Mouse (Mus musculus) forebrain, embryonic 16.5 days (tissue): ENCODE data around the gene Foxg1. TPM values are rescaled to one million over a fixed set of nuclear protein-coding genes. Genes with fewer than 3 reads are reported as not detected.

Source experiments
- ATAC-seq: fragments of 200-750 bp; cut with Nextera tagmentation; 2 replicates; pipeline ENCODE4 v1.8.0; 2017; ENCODE audit warnings: mild to moderate bottlenecking, moderate library complexity
- H3K27ac ChIP-seq: fragments of 300-500 bp; sonication (generic); 2 replicates; pipeline ENCODE4 v1.5.1; 2014; ENCODE audit warnings: low read length, control low read depth
- H3K27me3 ChIP-seq: fragments of 300-500 bp; sonication (generic); replicated peaks from 2 replicates; pipeline ENCODE4 v1.6.1; 2014; ENCODE audit warnings: low read length; ENCODE audit not compliant: control insufficient read depth, insufficient read depth
- H3K36me3 ChIP-seq: fragments of 300-500 bp; sonication (generic); 2 replicates; pipeline ENCODE4 v1.6.1; 2014; ENCODE audit not compliant: control insufficient read depth, insufficient read depth
- H3K4me1 ChIP-seq: fragments of 300-500 bp; sonication (generic); replicated peaks from 2 replicates; pipeline ENCODE4 v1.6.1; 2014; ENCODE audit warnings: low read length; ENCODE audit not compliant: control insufficient read depth, insufficient read depth
- H3K4me2 ChIP-seq: fragments of 300-500 bp; sonication (generic); 2 replicates; pipeline ENCODE4 v1.6.1; 2014; ENCODE audit warnings: mild to moderate bottlenecking, low read length, control low read depth
- H3K4me3 ChIP-seq: fragments of 300-500 bp; sonication (generic); replicated peaks from 2 replicates; pipeline ENCODE4 v1.5.1; 2014; ENCODE audit warnings: mild to moderate bottlenecking, low read length, control low read depth
- H3K9ac ChIP-seq: fragments of 300-500 bp; sonication (generic); replicated peaks from 2 replicates; pipeline ENCODE4 v1.6.1; 2014; ENCODE audit warnings: low read depth, low read length, control low read depth
- H3K9me3 ChIP-seq: fragments of 300-500 bp; sonication (generic); 2 replicates; pipeline ENCODE4 v1.6.1; 2016; ENCODE audit warnings: low read length; ENCODE audit not compliant: control insufficient read depth
- WGBS: fragments of 180-500 bp; shearing (Covaris S2); extraction: QIAGEN DNeasy Blood & Tissue Kit; methylation state at CpG from one replicate; pipeline ENCODE4 v1.1.7; 2014; 5-methylcytosine and 5-hydroxymethylcytosine counted together
- polyA plus RNA-seq: library from polyadenylated mRNA; unstranded; fragments of >200 nt; fragmentation: Nextera tagmentation; extraction: Ambion mirVana; gene quantifications from 2 replicates; pipeline ENCODE4 v1.2.1, GENCODE M21; 2015

The Foxg1 gene
- polyA plus RNA-seq, 1 experiment from 2014 or later, result 92.9 TPM

GRCm38 (mm10) chr12:49398163-49398540 lies 15.7 kb downstream of the Foxg1 start:
- Histone ChIP-seq H3K27me3 (no peaks in the 10 kb centered on the region), H3K9ac (0 out of 2 replicates have a peak overlapping the region, but pooled peaks have one; percentile 35), H3K36me3 (no peaks in the 10 kb centered on the region), H3K4me1 (peaks cover 28% of the 10 kb centered on the region), H3K4me2 (peak overlapping the region; percentile 54), H3K4me3 (no peak overlapping the region), H3K27ac (peak overlapping the region; percentile 94), H3K9me3 (no peaks in the 10 kb centered on the region)
- ATAC-seq, result no peak

- Histone ChIP-seq H3K4me3 (peak overlapping the region; percentile 18), H3K9ac (peak overlapping the region; percentile 59), H3K4me1 (peaks cover 29% of the 10 kb centered on the region), H3K9me3 (no peaks in the 10 kb centered on the region), H3K36me3 (no peaks in the 10 kb centered on the region), H3K27me3 (no peaks in the 10 kb centered on the region), H3K27ac (peak overlapping the region; percentile 88), H3K4me2 (peak overlapping the region; percentile 47)
- WGBS, result 4% methylated on average over 3 of the region's 3 CpGs
- no peak for ATAC-seq
Measured at GRCm38 (mm10) chr12:49398636-49399035, 16.2 kb downstream of the Foxg1 start.

GRCm38 (mm10) chr12:49399611-49400010 lies 17.2 kb downstream of the Foxg1 start:
- Histone ChIP-seq H3K27me3 (no peaks in the 10 kb centered on the region), H3K36me3 (no peaks in the 10 kb centered on the region), H3K9ac (peak overlapping the region; percentile 96), H3K4me2 (peak overlapping the region; percentile 93), H3K4me1 (peaks cover 29% of the 10 kb centered on the region), H3K9me3 (no peaks in the 10 kb centered on the region), H3K4me3 (peak overlapping the region; percentile 59), H3K27ac (peak overlapping the region; percentile 100)
- no peak for ATAC-seq
- WGBS, result 0% methylated on average over 1 of the region's 1 CpGs

- ATAC-seq, result peak; percentile 16
- WGBS, result 1% methylated on average over 9 of the region's 9 CpGs
- peak overlapping the region; percentile 93 for H3K4me2 ChIP-seq
- H3K9me3 ChIP-seq, result no peaks in the 10 kb centered on the region
- peak overlapping the region; percentile 96 for H3K9ac ChIP-seq
- peak overlapping the region; percentile 100 for H3K27ac ChIP-seq
- H3K4me3 ChIP-seq, result peak overlapping the region; percentile 59
- H3K4me1 ChIP-seq, result peaks cover 29% of the 10 kb centered on the region
- H3K36me3 ChIP-seq, result no peaks in the 10 kb centered on the region
- no peaks in the 10 kb centered on the region for H3K27me3 ChIP-seq
Measured at GRCm38 (mm10) chr12:49400036-49400852, 17.8 kb downstream of the Foxg1 start.

- peak; percentile 92; the same call in 1 of the 2 replicates for ATAC-seq
- Histone ChIP-seq H3K9me3 (no peaks in the 10 kb centered on the region), H3K9ac (peak overlapping the region; percentile 96)
Measured at GRCm38 (mm10) chr12:49400853-49401118, 18.3 kb downstream of the Foxg1 start.

GRCm38 (mm10) chr12:49401119-49401795 lies 18.8 kb downstream of the Foxg1 start:
- no peaks in the 10 kb centered on the region for H3K36me3 ChIP-seq
- peak overlapping the region; percentile 96 for H3K9ac ChIP-seq
- H3K4me2 ChIP-seq, result peak overlapping the region; percentile 93
- ATAC-seq, result peak; percentile 29
- under 1% methylated on average over 65 of the region's 68 CpGs for WGBS
- H3K4me3 ChIP-seq, result peak overlapping the region; percentile 59
- no peaks in the 10 kb centered on the region for H3K27me3 ChIP-seq
- H3K4me1 ChIP-seq, result peaks cover 29% of the 10 kb centered on the region
- no peaks in the 10 kb centered on the region for H3K9me3 ChIP-seq
- H3K27ac ChIP-seq, result peak overlapping the region; percentile 100

More at GRCm38 (mm10) chr12:49400853-49401118, 18.3 kb downstream of the Foxg1 start:
- H3K4me1 ChIP-seq, result peaks cover 29% of the 10 kb centered on the region
- H3K36me3 ChIP-seq, result no peaks in the 10 kb centered on the region
- WGBS, result 2% methylated on average over 8 of the region's 8 CpGs
- peak overlapping the region; percentile 100 for H3K27ac ChIP-seq
- peak overlapping the region; percentile 59 for H3K4me3 ChIP-seq
- H3K4me2 ChIP-seq, result peak overlapping the region; percentile 93
- H3K27me3 ChIP-seq, result no peaks in the 10 kb centered on the region

- Histone ChIP-seq H3K9ac (peak overlapping the region; percentile 96), H3K36me3 (no peaks in the 10 kb centered on the region), H3K9me3 (no peaks in the 10 kb centered on the region), H3K4me3 (peak overlapping the region; percentile 59), H3K4me2 (peak overlapping the region; percentile 93), H3K27me3 (no peaks in the 10 kb centered on the region), H3K27ac (peak overlapping the region; percentile 100), H3K4me1 (peaks cover 29% of the 10 kb centered on the region)
- ATAC-seq, result no peak
- WGBS, result 1% methylated on average over 5 of the region's 5 CpGs
Measured at GRCm38 (mm10) chr12:49401796-49402130, 19.3 kb downstream of the Foxg1 start.

- Histone ChIP-seq H3K4me3 (no peak overlapping the region), H3K27ac (peak overlapping the region; percentile 41; the same call in 1 of the 2 replicates), H3K36me3 (peaks cover 6% of the 10 kb centered on the region), H3K4me1 (peaks cover 6% of the 10 kb centered on the region), H3K27me3 (no peaks in the 10 kb centered on the region), H3K9ac (no peak overlapping the region), H3K4me2 (no peak overlapping the region), H3K9me3 (no peaks in the 10 kb centered on the region)
- 9% methylated on average over 2 of the region's 2 CpGs for WGBS
- ATAC-seq, result no peak
Measured at GRCm38 (mm10) chr12:49409833-49410232, 27.4 kb downstream of the Foxg1 start.

- Histone ChIP-seq H3K4me2 (no peak overlapping the region), H3K9me3 (no peaks in the 10 kb centered on the region), H3K36me3 (no peaks in the 10 kb centered on the region), H3K27ac (no peak overlapping the region), H3K4me1 (no peaks in the 10 kb centered on the region), H3K27me3 (no peaks in the 10 kb centered on the region), H3K4me3 (no peak overlapping the region), H3K9ac (no peak overlapping the region)
- 75% methylated on average over 3 of the region's 3 CpGs for WGBS
- no peak for ATAC-seq
Measured at GRCm38 (mm10) chr12:49417963-49418362, 35.5 kb downstream of the Foxg1 start.
